Mouse (Mus musculus) lung, postnatal 0 days (tissue): ENCODE results near the gene Dhx40. TPM values are rescaled to one million over a fixed set of nuclear protein-coding genes. Genes with fewer than 3 reads are reported as not detected.
A peak's percentile ranks its signal among the peaks of the same experiment; 100 is the strongest.
"Not testable (repeated sequence)": the region's sequence is repeated elsewhere in the genome, so short reads cannot be mapped to it uniquely, and the experiment has no call there.

ENCODE experiments used
- ATAC-seq: fragments of 200-750 bp; cut with Nextera tagmentation; 2 replicates; pipeline ENCODE4 v1.8.0; 2017; ENCODE audit warnings: moderate library complexity
- DNase-seq: peaks from one replicate; pipeline ENCODE4 v3.0.0-alpha.2; 2016; ENCODE audit warnings: low spot score
- H3K27ac ChIP-seq: fragments of 300-500 bp; sonication (generic); 2 replicates; pipeline ENCODE4 v1.5.1; 2014; ENCODE audit warnings: antibody characterized with exemption, mild to moderate bottlenecking, low read length, mixed read lengths
- H3K27me3 ChIP-seq: fragments of 300-500 bp; sonication (generic); replicated peaks from 2 replicates; pipeline ENCODE4 v1.6.1; 2014; ENCODE audit warnings: low read length, mixed read lengths; ENCODE audit not compliant: insufficient read depth
- H3K36me3 ChIP-seq: fragments of 300-500 bp; sonication (generic); 2 replicates; pipeline ENCODE4 v1.6.1; 2014; ENCODE audit warnings: low read length, mixed read lengths; ENCODE audit not compliant: insufficient read depth
- H3K4me1 ChIP-seq: fragments of 300-500 bp; sonication (generic); 2 replicates; pipeline ENCODE4 v1.6.1; 2014; ENCODE audit warnings: antibody characterized with exemption, low read depth, low read length, mixed read lengths; ENCODE audit not compliant: insufficient read depth
- H3K4me2 ChIP-seq: fragments of 300-500 bp; sonication (generic); replicated peaks from 2 replicates; pipeline ENCODE4 v1.6.1; 2014; ENCODE audit warnings: low read depth, mild to moderate bottlenecking, low read length, moderate library complexity, mixed read lengths
- H3K4me3 ChIP-seq: fragments of 300-500 bp; sonication (generic); 2 replicates; pipeline ENCODE4 v1.5.1; 2014; ENCODE audit warnings: low read depth, low read length
- H3K9ac ChIP-seq: fragments of 300-500 bp; sonication (generic); replicated peaks from 2 replicates; pipeline ENCODE4 v1.6.1; 2014; ENCODE audit warnings: low read depth, mild to moderate bottlenecking
- H3K9me3 ChIP-seq: fragments of 300-500 bp; sonication (generic); 2 replicates; pipeline ENCODE4 v1.6.1; 2016; ENCODE audit warnings: low read length, mixed read lengths
- CTCF ChIP-seq: IDR thresholded peaks from 2 replicates; pipeline ENCODE4 v1.5.1; 2016; ENCODE audit warnings: antibody characterized with exemption, mild to moderate bottlenecking
- EP300 ChIP-seq: IDR thresholded peaks from 2 replicates; pipeline ENCODE4 v1.6.1; 2016; ENCODE audit warnings: antibody characterized with exemption, mild to moderate bottlenecking, control low read depth
- WGBS: fragments of 180-500 bp; shearing (Covaris S2); extraction: QIAGEN DNeasy Blood & Tissue Kit; methylation state at CpG from one replicate; pipeline ENCODE4 v1.1.7; 2014; 5-methylcytosine and 5-hydroxymethylcytosine counted together
- polyA plus RNA-seq: library from polyadenylated mRNA; unstranded; fragments of >200 nt; fragmentation: Nextera tagmentation; extraction: Ambion mirVana; gene quantifications from 2 replicates; pipeline ENCODE4 v1.2.1, GENCODE M21; 2015

Gene Dhx40
- polyA plus RNA-seq, 1 experiment from 2014 or later = 18.9 TPM

- WGBS = 64% methylated on average over 1 of the region's 1 CpGs
- no peak overlapping the region for H3K4me2 ChIP-seq
- H3K4me1 ChIP-seq = 0 out of 2 replicates have a peak, but pooled peaks cover 3% of the 10 kb centered on the region
- no peak overlapping the region for H3K4me3 ChIP-seq
- peak; percentile 68 for DNase-seq
- no peaks in the 10 kb centered on the region for H3K36me3 ChIP-seq
- no peak overlapping the region for H3K27ac ChIP-seq
- H3K9me3 ChIP-seq = no peaks in the 10 kb centered on the region
- H3K9ac ChIP-seq = no peak overlapping the region
- no peak for TF ChIP-seq CTCF
- no peak for TF ChIP-seq EP300
- H3K27me3 ChIP-seq = no peaks in the 10 kb centered on the region
- peak; percentile 57 for ATAC-seq
Measured at GRCm38 (mm10) chr11:86738956-86739355, 68.6 kb downstream of the Dhx40 start.

GRCm38 (mm10) chr11:86738308-86738707 lies 69.2 kb downstream of the Dhx40 start:
- not testable (repeated sequence) for H3K9me3 ChIP-seq, ATAC-seq, H3K27me3 ChIP-seq, H3K9ac ChIP-seq, H3K27ac ChIP-seq, H3K36me3 ChIP-seq, H3K4me3 ChIP-seq, H3K4me2 ChIP-seq, H3K4me1 ChIP-seq, DNase-seq
- TF ChIP-seq CTCF = peak; percentile 30
- 96% methylated on average over 1 of the region's 1 CpGs for WGBS

- ATAC-seq (peak; percentile 53; the same call in 1 of the 2 replicates), DNase-seq (peak; percentile 34)
- no peaks in the 10 kb centered on the region for H3K4me1 ChIP-seq
- TF ChIP-seq CTCF = no peak
- TF ChIP-seq EP300 = no peak
- no peak overlapping the region for H3K4me2 ChIP-seq
- no peaks in the 10 kb centered on the region for H3K9me3 ChIP-seq
- no peak overlapping the region for H3K9ac ChIP-seq
- H3K27me3 ChIP-seq = no peaks in the 10 kb centered on the region
- H3K4me3 ChIP-seq = no peak overlapping the region
- H3K27ac ChIP-seq = no peak overlapping the region
- WGBS = 60% methylated on average over 8 of the region's 8 CpGs
- no peaks in the 10 kb centered on the region for H3K36me3 ChIP-seq
Measured at GRCm38 (mm10) chr11:86737301-86738000, 70.1 kb downstream of the Dhx40 start.

DNA sequence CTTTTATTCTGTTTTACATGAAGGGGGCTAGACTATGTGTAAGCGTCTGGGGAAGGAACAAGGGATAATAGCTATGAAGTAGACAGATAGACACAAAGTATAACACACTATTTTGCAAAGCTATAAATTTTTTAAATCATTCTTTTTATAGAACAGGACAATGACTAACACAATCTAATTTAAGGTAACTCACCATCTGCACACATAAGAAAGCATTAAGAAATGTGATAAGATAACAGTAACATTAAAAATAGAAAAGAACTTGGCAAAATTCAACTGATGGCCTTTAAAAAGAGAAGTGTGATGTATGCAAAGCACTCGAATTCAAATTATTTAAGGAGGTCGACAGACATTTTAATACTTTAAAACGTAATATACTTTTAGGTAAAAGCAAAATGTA lies 72.6 kb downstream of the Dhx40 start:
- H3K27me3 ChIP-seq = no peaks in the 10 kb centered on the region
- peaks cover 16% of the 10 kb centered on the region for H3K36me3 ChIP-seq
- no peak overlapping the region for H3K27ac ChIP-seq
- TF ChIP-seq EP300 (no peak), CTCF (no peak)
- WGBS = 90% methylated on average over 4 of the region's 4 CpGs
- H3K9ac ChIP-seq = no peak overlapping the region
- ATAC-seq (no peak), DNase-seq (no peak)
- no peaks in the 10 kb centered on the region for H3K9me3 ChIP-seq
- H3K4me3 ChIP-seq = no peak overlapping the region
- no peak overlapping the region for H3K4me2 ChIP-seq
- no peaks in the 10 kb centered on the region for H3K4me1 ChIP-seq

- no peak overlapping the region for H3K4me2 ChIP-seq
- no peak overlapping the region for H3K4me3 ChIP-seq
- TF ChIP-seq EP300 = no peak
- no peak for TF ChIP-seq CTCF
- no peaks in the 10 kb centered on the region for H3K27me3 ChIP-seq
- H3K27ac ChIP-seq = no peak overlapping the region
- H3K4me1 ChIP-seq = no peaks in the 10 kb centered on the region
- peaks cover 18% of the 10 kb centered on the region for H3K36me3 ChIP-seq
- H3K9ac ChIP-seq = no peak overlapping the region
- WGBS = 82% methylated on average over 10 of the region's 10 CpGs
- DNase-seq = no peak
- no peak for ATAC-seq
- H3K9me3 ChIP-seq = no peaks in the 10 kb centered on the region
Measured at GRCm38 (mm10) chr11:86734241-86734939, 73.2 kb downstream of the Dhx40 start.

DNA sequence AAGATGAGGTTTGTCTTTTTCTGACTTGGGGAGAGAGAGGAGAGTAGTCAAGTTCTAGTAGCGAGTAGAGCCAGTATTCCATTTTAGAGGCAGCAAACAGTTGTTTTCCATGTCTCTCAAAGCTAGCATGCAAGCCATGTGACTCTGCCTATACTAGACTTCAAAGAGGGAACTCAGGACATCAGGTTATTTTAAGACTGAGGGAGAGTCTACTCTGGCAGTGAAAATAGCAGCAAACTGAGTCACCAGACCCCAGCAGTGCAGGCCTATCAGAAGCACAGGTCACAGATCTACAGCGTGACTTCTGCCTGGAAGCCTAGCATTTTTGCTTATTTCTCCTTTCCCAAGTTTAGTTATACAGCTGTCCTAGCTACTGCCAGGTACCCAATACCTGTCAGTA lies 76.1 kb downstream of the Dhx40 start:
- ATAC-seq = no peak
- H3K36me3 ChIP-seq = peaks cover 25% of the 10 kb centered on the region
- H3K27ac ChIP-seq = no peak overlapping the region

More for the DNA sequence above, 76.1 kb downstream of the Dhx40 start:
- H3K9ac ChIP-seq = no peak overlapping the region
- no peak for TF ChIP-seq EP300
- no peak for TF ChIP-seq CTCF
- DNase-seq = no peak
- no peak overlapping the region for H3K4me3 ChIP-seq
- no peaks in the 10 kb centered on the region for H3K9me3 ChIP-seq
- H3K4me2 ChIP-seq = no peak overlapping the region
- no peaks in the 10 kb centered on the region for H3K27me3 ChIP-seq
- 89% methylated on average over 2 of the region's 2 CpGs for WGBS
- H3K4me1 ChIP-seq = no peaks in the 10 kb centered on the region
